Mouse (Mus musculus): Measurements from ENCODE around the gene Cep128.
"Not testable (repeated sequence)": the region's sequence is repeated elsewhere in the genome, so short reads cannot be mapped to it uniquely, and the experiment has no call there.

Cep128 gene

GRCm38 (mm10) chr12:91384281-91385017, at the start of gene Cep128, which contains the start of gene Tshr:
Gene Cep128, minus strand, starts transcription at chr12:91384409.
Gene Tshr, plus strand, starts transcription at chr12:91384563.
- peak; percentile 92 for DNase-seq (ENCODE audit: low read depth)

- no peak for DNase-seq (ENCODE audit: low read depth)
Measured at GRCm38 (mm10) chr12:91427129-91427528, 42.9 kb upstream of the Cep128 start.

GRCm38 (mm10) chr12:91426499-91426898, 42.3 kb upstream of the Cep128 start:
- no peak for DNase-seq (ENCODE audit: low read depth)

- peak; percentile 80 for DNase-seq (ENCODE audit: low read depth)
Measured at GRCm38 (mm10) chr12:91423125-91423820, 39.1 kb upstream of the Cep128 start.

- DNase-seq (ENCODE audit: low read depth) = no peak
Measured at GRCm38 (mm10) chr12:91421272-91421671, 37.1 kb upstream of the Cep128 start.

DNA sequence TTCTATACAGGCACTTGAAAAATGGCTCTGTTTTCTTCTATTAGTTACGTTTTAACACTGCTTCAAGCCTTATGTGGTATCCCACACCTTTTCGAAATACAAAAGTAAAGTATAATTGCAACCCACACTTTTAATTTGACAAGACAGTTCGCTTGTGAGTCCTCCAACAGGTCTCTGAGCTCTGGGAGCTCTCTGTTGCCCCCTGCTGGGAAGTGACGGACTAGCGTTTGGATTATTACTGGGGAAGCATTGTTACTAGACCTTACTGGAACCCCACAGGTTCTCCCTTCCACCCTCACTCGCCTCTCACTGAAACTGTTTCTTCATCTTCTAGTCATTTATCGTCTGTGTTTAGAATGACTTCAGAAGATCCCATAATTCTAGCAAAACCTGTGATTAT, 34.6 kb upstream of the Cep128 start:
- DNase-seq (ENCODE audit: low read depth) = peak; percentile 68

DNA sequence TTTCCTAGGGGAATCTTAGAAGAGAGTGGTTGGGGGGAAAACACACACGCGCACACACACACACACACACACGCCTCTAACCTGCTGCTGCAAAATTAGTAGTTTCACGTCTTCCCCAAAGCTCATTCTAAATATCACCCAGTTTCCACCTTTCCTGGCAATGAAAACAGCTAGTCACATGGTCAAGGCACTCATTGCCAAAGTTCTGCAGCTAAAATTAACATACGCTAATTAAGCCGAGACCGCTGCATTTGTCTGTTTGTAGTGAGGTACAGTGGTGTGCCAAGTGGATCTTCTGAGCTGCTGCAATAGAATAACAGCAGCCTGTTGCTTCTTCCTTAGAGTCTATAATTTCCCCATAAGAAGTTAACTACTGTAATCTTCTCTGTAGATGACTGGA, 32.6 kb upstream of the Cep128 start:
- DNase-seq (ENCODE audit: low read depth) = no peak

GRCm38 (mm10) chr12:91415112-91415511, 30.9 kb upstream of the Cep128 start:
- no peak for DNase-seq (ENCODE audit: low read depth)

DNA sequence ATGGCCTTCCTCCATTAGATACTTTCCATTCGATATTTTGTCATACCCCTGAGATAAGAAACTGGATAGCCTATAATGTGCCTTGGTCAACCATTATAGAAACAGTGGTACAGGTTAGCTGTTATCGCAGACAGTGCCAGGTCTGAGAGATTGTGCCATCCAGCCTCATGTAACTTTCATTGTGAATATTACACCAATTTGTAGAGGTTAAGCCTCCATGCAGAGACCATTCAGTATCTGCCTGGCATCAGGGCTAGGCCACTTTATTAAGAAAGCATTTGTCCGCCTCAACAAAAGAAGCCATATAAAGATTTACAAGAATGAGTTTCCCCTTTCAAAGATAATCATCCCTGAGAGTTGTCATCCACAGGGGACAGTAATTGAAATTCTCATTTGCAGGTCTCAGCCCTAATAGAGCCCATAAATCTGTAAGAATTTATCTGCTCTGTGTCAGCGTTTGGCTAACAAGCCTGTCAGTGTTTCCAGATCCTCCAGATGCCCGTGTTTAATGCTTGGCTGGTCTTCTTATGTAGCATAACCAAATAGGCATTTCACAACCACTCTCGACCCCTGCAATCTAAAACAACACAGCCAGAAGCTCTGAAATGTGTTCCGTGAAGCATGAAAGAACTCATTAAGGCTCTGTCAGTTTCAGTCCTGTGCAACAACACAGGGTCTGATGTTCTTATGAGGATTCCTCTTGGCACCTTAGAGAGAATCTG, 28.4 kb upstream of the Cep128 start:
- no peak for DNase-seq (ENCODE audit: low read depth)

DNA sequence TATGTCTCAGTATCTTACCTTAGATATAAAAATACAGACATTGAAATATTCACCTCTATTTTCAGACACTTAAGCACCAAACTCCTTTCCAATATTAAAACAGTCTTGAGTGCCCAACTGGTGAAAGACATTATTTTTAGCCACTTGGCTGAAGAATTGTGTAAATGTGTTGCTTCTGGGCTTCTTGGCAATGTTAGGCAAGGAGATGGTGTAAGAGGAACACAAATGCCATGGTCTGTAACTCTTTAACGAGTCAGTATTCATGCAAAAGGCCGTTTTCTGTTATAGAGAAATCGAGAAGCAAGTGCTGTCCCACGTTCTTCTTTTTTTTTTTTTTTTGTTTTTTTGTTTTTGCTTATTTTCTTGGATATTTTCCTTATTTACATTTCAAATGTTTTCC, 26.1 kb upstream of the Cep128 start:
- DNase-seq (ENCODE audit: low read depth) = no peak

DNA sequence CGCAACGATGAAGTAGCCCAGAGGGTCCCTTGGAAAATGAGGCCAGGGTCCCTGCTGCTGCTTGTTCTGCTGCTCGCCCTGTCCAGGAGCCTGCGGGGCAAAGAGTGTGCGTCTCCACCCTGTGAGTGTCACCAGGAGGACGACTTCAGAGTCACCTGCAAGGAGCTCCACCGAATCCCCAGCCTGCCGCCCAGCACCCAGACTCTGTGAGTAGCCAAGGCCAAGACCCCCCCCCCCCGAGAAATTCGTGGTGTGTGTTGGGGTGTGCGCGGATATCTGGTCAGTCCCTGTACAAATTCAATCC, 16.8 kb upstream of the Cep128 start:
- DNase-seq (ENCODE audit: low read depth) = no peak

GRCm38 (mm10) chr12:91400232-91401048, 16.2 kb upstream of the Cep128 start:
- DNase-seq (ENCODE audit: low read depth) = peak; percentile 50

DNA sequence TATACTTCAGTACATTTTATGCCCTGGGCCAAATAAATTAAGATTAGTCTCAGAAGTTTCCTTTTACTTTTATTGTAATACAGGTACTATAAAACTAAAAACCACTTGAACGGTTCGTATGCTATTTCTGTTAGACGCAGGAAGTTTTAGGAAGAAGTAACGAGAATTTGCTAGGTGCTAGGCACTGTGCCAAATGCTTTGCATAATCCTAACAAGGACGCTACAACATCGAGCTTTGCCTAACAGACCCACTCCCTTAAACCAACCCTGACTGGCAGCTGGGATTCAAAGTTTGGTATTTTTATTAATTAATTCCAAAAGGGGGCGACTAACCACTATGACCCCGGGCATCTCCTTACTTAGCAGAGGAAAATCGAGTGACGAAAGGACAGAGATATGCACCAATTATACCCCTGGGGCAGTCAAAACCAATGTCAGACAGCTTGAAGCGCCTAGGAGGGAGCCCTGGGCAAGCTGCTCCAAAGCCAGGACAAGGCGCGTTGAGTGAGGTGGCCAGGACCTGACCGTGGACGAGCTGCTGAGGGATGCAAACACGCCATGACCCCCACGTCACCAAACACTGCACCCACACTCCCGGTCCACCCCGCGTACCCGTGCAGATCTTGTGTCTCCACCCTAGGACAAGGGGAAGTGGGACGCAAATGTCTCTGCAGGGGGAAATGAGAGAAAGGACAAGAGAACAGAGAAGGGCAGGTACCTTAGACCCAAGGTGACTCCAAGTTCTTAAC, 519 bp downstream of the Cep128 start:
- DNase-seq (ENCODE audit: low read depth) = no peak

DNA sequence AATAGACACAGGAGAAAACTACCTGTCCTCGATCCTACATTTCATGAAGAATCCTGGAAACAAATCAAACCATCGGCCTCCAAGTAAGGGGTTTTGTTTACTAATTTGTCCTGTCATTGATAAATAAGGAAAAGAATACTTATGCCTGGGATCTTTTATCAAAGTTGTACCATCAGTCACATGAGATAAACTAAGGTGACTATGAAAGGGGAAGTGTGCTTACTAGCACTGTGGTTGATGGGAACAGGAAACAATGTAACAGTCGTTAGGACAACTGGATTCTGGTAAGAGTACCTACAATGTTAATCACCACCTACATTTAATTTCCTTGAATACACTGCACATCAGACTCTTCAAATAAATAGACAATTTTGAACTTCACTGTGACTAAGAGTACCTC, 15.0 kb downstream of the Cep128 start:
- no peak for DNase-seq (ENCODE audit: low read depth)

DNA sequence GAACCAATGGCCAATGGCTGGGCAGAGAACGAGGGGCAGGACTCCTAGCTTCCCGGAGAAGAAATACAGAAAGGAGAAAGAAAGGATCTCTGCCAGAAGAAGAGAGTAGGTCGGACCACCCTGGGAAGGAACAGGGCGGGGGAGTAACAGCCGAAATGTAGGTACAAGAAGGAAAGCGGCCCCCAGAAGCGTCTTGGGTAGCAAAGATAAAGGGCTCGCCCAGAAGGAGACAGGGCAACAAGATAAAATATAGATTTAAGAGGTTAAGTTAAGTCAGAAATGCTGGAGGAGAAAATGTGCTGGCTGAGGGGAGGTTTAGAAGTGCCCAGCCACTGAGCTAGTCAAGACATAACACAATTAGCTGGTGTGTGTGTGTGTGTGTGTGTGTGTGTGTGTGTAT, 30.4 kb downstream of the Cep128 start:
- DNase-seq (ENCODE audit: low read depth) = no peak

DNA sequence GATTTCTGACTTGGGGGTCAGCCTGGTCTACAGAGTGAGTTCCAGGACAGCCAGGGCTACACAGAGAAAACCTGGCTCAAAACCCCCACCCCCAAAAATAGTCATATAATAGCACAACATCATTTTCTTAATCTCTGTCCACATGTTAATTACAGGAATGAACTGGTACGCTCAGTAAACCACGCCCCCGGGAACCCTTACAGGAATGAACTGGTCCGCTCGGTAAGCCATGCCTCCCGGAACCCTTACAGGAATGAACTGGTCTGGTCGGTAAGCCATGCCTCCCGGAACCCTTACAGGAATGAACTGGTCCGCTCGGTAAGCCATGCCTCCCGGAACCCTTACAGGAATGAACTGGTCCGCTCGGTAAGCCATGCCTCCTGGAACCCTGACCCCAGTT, 45.6 kb downstream of the Cep128 start:
- DNase-seq (ENCODE audit: low read depth) = not testable (repeated sequence)

DNA sequence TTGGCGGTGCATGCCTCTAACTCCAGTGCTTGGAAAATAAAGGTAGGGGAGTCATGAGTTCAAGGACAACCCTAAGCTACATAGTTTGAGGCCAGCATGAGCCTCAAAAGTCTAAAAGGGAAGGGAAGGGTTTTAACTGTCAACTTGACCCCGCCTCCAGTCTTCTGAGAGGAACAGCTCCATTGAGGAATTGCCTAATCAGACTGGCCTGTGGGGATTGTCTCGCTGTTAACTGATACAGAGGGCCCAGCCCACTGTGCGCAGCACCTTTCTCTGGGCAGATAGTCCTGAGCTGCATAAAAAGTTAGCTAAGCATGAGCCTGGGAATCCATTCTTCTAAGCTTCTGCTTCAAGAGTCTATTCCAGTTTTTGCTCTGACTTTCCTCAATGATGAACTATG, 56.7 kb downstream of the Cep128 start:
- DNase-seq (ENCODE audit: low read depth) = no peak

- DNase-seq (ENCODE audit: low read depth) = peak; percentile 51
Measured at GRCm38 (mm10) chr12:91326104-91326503, 58.1 kb downstream of the Cep128 start.

DNA sequence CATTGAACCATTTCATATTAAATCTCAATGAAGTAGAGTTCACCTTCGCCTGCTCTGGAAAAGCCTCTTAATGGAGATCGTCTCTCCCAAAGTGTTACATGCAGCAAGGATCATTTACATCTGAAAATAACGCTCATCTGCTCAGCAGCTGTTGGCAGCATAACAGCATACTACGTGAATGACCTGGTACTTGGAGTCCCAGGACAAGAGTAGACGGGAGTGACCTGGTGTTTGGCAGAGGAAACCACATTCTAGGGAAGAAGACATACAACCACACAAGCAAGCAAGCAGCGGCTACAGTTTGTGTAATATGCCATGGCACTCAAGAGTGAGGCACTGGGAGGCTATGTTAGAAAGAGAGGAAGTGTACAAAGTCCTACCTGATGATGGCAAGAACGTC, 69.2 kb downstream of the Cep128 start:
- DNase-seq (ENCODE audit: low read depth) = no peak

DNA sequence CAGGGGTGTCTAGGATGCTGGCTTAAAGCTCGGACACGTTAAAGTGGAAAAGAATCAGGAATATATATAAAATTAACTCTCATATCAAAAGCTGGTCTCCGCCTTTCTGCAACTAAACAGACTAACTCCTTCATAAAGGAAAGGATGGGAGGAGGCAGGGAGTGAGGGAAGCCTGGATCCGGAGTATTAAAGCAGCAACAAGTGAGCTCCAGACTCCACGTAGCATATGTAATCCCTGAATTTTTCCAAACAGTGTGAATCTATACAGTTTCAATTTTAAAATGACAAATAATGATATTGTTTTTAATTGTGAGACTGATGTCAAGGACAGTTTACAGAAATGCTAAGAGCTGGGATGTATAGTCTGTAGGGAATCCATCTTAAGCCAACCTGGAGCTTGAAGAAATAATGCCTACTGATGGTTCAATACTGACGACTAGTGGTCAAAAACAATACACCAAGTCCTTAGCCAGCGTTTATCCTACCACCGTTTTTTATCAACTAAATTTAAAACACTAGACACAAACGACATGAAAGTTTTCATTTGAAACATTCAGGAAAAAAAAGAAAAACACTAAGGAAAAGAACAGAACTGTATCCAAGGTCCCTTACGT, 70.1 kb downstream of the Cep128 start:
- peak; percentile 57 for DNase-seq (ENCODE audit: low read depth)

GRCm38 (mm10) chr12:91312591-91312990, 71.6 kb downstream of the Cep128 start:
- no peak for DNase-seq (ENCODE audit: low read depth)
